Mouse (Mus musculus) retina, postnatal 1 day (tissue): ENCODE results near the gene Gm8138.
"Not testable (repeated sequence)": the region's sequence is repeated elsewhere in the genome, so short reads cannot be mapped to it uniquely, and the experiment has no call there.

Source experiments
- DNase-seq: peaks from one replicate; pipeline ENCODE4 v3.0.0-alpha.2; 2012

Gene Gm8138

DNA sequence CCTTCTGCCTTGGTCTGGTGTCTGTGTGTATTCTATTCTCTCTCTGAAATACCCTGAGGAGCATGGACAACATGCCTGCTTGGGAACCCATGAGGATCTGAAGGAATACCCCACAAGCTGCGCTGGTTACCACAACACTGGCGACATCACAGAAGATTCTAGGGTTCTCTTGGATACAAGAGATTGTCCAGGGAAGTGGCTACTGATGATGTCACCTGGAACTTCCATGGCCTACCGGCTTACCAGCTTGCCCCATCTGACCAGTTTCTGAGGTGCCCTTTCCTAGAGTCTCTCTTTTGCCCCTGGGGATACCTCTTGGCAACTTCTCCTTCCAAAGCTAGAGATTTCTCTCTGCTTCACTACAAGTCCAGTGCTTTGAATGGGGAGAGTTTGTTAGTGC lies at the start of gene Gm8138:
TSS of gene Gm8138 (minus strand) at position 101 of the 400 bp plus-strand sequence.
- not testable (repeated sequence) for DNase-seq

DNA sequence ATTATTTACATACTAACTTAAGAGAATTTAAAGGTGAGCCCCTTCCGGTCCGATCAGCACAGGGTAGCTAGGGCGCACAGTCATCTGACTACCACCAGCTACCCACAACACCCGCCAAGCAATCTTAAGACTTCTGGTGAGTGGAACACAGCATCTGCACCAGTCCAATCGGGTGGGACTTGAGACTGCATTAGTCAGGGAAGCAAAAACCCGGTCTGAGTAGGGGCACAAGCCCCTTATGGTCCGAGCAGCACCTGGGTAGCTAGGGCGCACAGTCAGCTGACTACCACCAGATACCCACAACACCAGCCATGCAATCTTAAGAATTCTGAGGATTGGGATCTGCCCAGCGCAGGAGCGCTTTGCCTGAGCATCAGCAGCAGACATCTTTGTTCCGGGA lies 54.4 kb downstream of the Gm8138 start:
- DNase-seq: not testable (repeated sequence)
